Mouse (Mus musculus) E14TG2a.4 (cell line): ENCODE measurements at regions not wholly inside any gene's neighbourhood (a gene's known extent, or its start where the extent isn't known, plus 50 kb on each side); places are given as distances from the start of the nearest gene placed in this dataset.

ENCODE experiments used
- CTCF ChIP-seq: conservative IDR thresholded peaks from 2 replicates; pipeline ENCODE4 v1.5.1; 2014; ENCODE audit warnings: low read length
- NANOG ChIP-seq: IDR thresholded peaks from 2 replicates; pipeline ENCODE4 v1.6.1; 2014; ENCODE audit warnings: borderline replicate concordance, low read length, mixed read lengths
- POU5F1 ChIP-seq: IDR thresholded peaks from 2 replicates; pipeline ENCODE4 v1.6.1; 2014; ENCODE audit warnings: low read length, borderline replicate concordance

DNA sequence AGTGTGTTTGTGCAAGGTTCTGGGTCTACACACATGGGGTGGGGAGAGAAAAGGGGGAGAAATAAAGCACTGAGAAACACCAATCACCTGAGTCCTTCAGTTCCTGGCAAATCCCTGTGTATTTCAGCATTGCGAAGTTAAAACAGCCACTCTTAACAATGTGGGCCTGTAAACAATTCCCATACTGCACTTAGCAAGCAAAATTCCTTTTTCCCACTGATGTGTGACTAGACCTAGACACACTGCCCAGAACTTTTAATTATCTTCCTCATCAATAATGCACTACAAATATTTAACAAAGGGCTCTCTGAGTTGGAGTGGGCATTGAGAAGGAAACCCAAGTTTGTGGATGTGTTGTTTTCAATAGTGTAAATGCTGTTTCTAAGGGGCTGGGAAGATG is 166.7 kb downstream of the Adamts15 start:
- TF ChIP-seq CTCF (no peak), POU5F1 (no peak), NANOG (no peak)
